Mouse (Mus musculus) liver, embryonic 11.5 days (tissue): Measurements from ENCODE around the gene Ubiad1. TPM values are rescaled to one million over a fixed set of nuclear protein-coding genes. Genes with fewer than 3 reads are reported as not detected.

Source experiments
- ATAC-seq: fragments of 200-750 bp; cut with Nextera tagmentation; replicated peaks from 2 replicates; pipeline ENCODE4 v1.8.0; 2017; ENCODE audit warnings: moderate number of reproducible peaks, mild to moderate bottlenecking, moderate TSS enrichment, moderate library complexity; ENCODE audit not compliant: low FRiP score
- DNase-seq: peaks from one replicate; pipeline ENCODE4 v3.0.0-alpha.2; 2017; ENCODE audit warnings: low spot score
- H3K27ac ChIP-seq: fragments of 300-500 bp; sonication (generic); 2 replicates; pipeline ENCODE4 v1.5.1; 2014; ENCODE audit warnings: mild to moderate bottlenecking, low read depth, low read length, control low read depth
- H3K27me3 ChIP-seq: fragments of 300-500 bp; sonication (generic); replicated peaks from 2 replicates; pipeline ENCODE4 v1.6.1; 2014; ENCODE audit warnings: low read length, mixed read lengths; ENCODE audit not compliant: control insufficient read depth, insufficient read depth
- H3K36me3 ChIP-seq: fragments of 300-500 bp; sonication (generic); 2 replicates; pipeline ENCODE4 v1.6.1; 2014; ENCODE audit warnings: mild to moderate bottlenecking, low read length, moderate library complexity, mixed read lengths; ENCODE audit not compliant: control insufficient read depth, insufficient read depth
- H3K4me1 ChIP-seq: fragments of 300-500 bp; sonication (generic); replicated peaks from 2 replicates; pipeline ENCODE4 v1.6.1; 2014; ENCODE audit warnings: low read length, mixed read lengths; ENCODE audit not compliant: control insufficient read depth, insufficient read depth
- H3K4me2 ChIP-seq: fragments of 300-500 bp; sonication (generic); 2 replicates; pipeline ENCODE4 v1.6.1; 2014; ENCODE audit warnings: mild to moderate bottlenecking, control low read depth, moderate library complexity
- H3K4me3 ChIP-seq: fragments of 300-500 bp; sonication (generic); 2 replicates; pipeline ENCODE4 v1.5.1; 2014; ENCODE audit warnings: low read depth, low read length, control low read depth
- H3K9ac ChIP-seq: fragments of 300-500 bp; sonication (generic); 2 replicates; pipeline ENCODE4 v1.6.1; 2014; ENCODE audit warnings: low read depth, low read length, control low read depth
- H3K9me3 ChIP-seq: fragments of 300-500 bp; sonication (generic); 2 replicates; pipeline ENCODE4 v1.6.1; 2016; ENCODE audit warnings: low read length, inconsistent platforms, mixed read lengths; ENCODE audit not compliant: control insufficient read depth
- WGBS: fragments of 180-500 bp; shearing (Covaris S2); extraction: QIAGEN DNeasy Blood & Tissue Kit; methylation state at CpG from one replicate; pipeline ENCODE4 v1.1.7; 2014; 5-methylcytosine and 5-hydroxymethylcytosine counted together
- polyA plus RNA-seq: library from polyadenylated mRNA; unstranded; fragments of >200 nt; fragmentation: Nextera tagmentation; extraction: Ambion mirVana; gene quantifications from 2 replicates; pipeline ENCODE4 v1.2.1, GENCODE M21; 2014

Gene Ubiad1
- polyA plus RNA-seq, 1 experiment from 2014 or later: 21.5 TPM

DNA sequence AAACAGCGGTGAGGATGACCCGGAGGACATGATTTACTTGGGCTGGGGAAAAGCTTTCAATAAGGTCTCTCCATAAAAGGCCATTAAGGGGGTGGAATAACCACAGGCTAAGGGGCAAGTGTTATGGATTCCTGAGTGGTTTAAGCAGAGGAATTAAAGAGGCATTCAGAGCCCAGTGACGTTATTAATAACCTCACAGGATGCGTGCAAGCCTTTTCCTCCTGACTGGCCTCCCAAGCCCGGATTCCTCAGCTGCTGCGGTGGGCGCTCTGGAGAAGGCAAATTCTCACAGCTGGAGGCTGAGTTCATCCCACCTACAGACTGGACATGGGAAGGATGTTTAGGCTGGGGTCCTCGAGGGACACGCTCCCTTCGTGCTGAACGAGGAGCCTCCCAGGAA, 39.8 kb downstream of the Ubiad1 start:
- no peak for DNase-seq
- Histone ChIP-seq H3K9ac (no peak overlapping the region), H3K4me1 (no peaks in the 10 kb centered on the region), H3K4me3 (no peak overlapping the region), H3K36me3 (no peaks in the 10 kb centered on the region), H3K27ac (no peak overlapping the region), H3K27me3 (peaks cover 58% of the 10 kb centered on the region), H3K9me3 (no peaks in the 10 kb centered on the region), H3K4me2 (no peak overlapping the region)
- no peak for ATAC-seq
- 20% methylated on average over 11 of the region's 11 CpGs for WGBS

DNA sequence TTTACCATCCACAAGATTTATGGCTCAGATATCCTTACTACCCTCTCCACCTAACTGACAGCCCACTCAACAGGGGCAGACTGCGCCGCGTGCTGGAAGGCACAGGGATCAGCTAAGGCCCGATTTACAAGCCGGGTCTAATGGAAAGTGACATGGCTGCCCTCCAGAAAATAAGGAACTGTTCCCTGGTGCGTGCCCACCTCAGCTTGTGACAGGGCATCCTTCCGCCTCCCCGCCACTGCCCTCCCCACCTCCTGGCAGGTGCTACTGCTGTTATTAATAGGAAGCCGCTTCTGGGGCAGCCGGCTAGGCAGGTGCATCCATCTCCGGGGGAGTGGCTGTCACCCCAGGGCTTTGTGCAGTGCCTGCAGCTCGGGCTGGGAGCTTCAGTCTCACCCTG, 41.2 kb downstream of the Ubiad1 start:
- no peaks in the 10 kb centered on the region for H3K36me3 ChIP-seq
- H3K4me2 ChIP-seq: no peak overlapping the region
- no peak overlapping the region for H3K9ac ChIP-seq
- H3K4me3 ChIP-seq: no peak overlapping the region
- H3K27me3 ChIP-seq: peaks cover 58% of the 10 kb centered on the region
- no peaks in the 10 kb centered on the region for H3K4me1 ChIP-seq
- no peaks in the 10 kb centered on the region for H3K9me3 ChIP-seq
- DNase-seq (no peak), ATAC-seq (no peak)
- 20% methylated on average over 12 of the region's 12 CpGs for WGBS
- H3K27ac ChIP-seq: no peak overlapping the region

DNA sequence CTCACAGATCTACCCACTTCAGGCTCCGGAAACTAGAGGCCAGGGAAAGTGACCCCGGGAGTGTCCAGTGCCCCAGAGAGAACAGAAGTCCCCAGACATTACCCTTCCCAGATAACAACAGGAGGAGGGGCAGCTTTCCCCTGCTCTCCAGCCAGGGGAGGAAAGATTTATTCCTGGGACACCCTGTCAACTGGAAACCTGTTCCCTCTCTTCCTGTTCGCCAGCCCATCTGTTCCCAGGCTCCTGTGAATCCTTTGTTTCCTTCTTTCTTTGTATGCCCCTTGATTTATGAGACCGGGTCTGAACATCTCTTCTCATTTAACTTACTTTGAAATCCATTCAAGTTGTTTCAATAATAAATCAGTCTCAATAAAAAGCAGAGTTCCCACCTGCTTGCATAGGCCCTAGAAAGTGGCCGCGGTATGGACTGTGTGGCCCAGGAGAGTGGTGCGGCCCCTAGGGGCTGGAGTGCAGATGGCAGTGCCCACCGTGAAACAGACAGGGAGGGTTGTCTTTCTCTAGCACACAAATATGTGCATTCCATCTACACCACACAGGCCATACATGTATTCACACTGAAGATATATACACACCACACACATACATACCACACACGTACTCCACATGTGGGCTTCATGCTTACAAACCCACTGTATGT, 45.0 kb downstream of the Ubiad1 start:
- H3K27me3 ChIP-seq: peaks cover 34% of the 10 kb centered on the region
- WGBS: 63% methylated on average over 9 of the region's 9 CpGs
- H3K9me3 ChIP-seq: no peaks in the 10 kb centered on the region
- DNase-seq (no peak), ATAC-seq (no peak)
- H3K27ac ChIP-seq: no peak overlapping the region
- H3K4me1 ChIP-seq: no peaks in the 10 kb centered on the region
- no peak overlapping the region for H3K4me2 ChIP-seq
- no peak overlapping the region for H3K4me3 ChIP-seq
- no peak overlapping the region for H3K9ac ChIP-seq
- no peaks in the 10 kb centered on the region for H3K36me3 ChIP-seq

GRCm38 (mm10) chr4:148397531-148398287, 46.9 kb downstream of the Ubiad1 start:
- DNase-seq (no peak), ATAC-seq (no peak)
- no peaks in the 10 kb centered on the region for H3K36me3 ChIP-seq
- no peak overlapping the region for H3K27ac ChIP-seq
- no peak overlapping the region for H3K9ac ChIP-seq
- WGBS: 76% methylated on average over 18 of the region's 18 CpGs
- peaks cover 16% of the 10 kb centered on the region for H3K27me3 ChIP-seq
- no peaks in the 10 kb centered on the region for H3K4me1 ChIP-seq
- H3K4me2 ChIP-seq: no peak overlapping the region
- H3K9me3 ChIP-seq: no peaks in the 10 kb centered on the region
- H3K4me3 ChIP-seq: no peak overlapping the region

DNA sequence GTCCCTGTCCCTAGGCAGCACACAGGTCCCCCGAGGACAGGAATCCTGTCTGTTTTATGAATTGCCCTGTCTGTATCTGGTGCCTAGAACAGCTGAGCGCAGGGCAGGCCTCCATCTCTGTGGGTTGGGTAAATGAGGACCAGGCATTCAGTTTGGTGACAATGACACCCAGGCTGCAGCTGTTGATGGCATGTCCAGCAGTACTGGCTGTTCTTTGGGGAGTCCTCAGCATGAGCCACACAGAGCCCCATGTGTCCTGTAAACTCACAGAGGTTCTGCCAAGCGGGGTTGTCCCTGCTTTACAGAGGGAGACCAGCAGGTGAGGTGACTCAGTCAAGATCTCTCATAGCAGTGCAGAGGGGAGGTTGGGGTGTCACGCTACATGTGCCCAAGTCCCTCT, 47.5 kb downstream of the Ubiad1 start:
- Histone ChIP-seq H3K27ac (no peak overlapping the region), H3K4me3 (no peak overlapping the region), H3K36me3 (no peaks in the 10 kb centered on the region), H3K27me3 (peaks cover 13% of the 10 kb centered on the region), H3K4me1 (no peaks in the 10 kb centered on the region), H3K9me3 (no peaks in the 10 kb centered on the region), H3K4me2 (no peak overlapping the region), H3K9ac (no peak overlapping the region)
- WGBS: 82% methylated on average over 4 of the region's 4 CpGs
- ATAC-seq (no peak), DNase-seq (no peak)

DNA sequence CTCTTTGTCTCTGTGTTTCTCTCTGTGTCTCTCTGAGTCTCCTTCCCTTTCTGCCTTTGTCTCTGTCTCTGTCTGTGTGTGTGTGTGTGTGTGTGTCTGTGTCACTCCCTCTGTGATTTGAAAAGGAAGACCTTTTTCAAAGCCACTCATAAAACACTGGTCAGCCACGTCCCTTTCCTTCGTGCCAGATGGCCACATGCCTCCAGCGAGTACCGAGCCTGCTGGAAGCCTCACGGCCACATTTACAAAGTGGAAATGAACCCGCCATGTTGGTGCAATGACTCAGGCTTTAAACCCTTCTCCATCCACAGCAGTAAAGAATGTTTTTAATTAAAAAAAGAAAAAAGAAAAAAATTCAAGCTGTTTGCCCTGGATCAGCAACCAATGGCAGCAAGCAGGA, 48.7 kb downstream of the Ubiad1 start:
- no peak overlapping the region for H3K4me3 ChIP-seq
- no peak overlapping the region for H3K4me2 ChIP-seq
- DNase-seq (no peak), ATAC-seq (no peak)
- no peaks in the 10 kb centered on the region for H3K4me1 ChIP-seq
- H3K27ac ChIP-seq: no peak overlapping the region
- no peaks in the 10 kb centered on the region for H3K9me3 ChIP-seq
- peaks cover 2% of the 10 kb centered on the region; the same call in 1 of the 2 replicates for H3K27me3 ChIP-seq
- WGBS: 77% methylated on average over 6 of the region's 6 CpGs
- H3K9ac ChIP-seq: no peak overlapping the region
- H3K36me3 ChIP-seq: no peaks in the 10 kb centered on the region

- H3K4me3 ChIP-seq: no peak overlapping the region
- no peak overlapping the region for H3K27ac ChIP-seq
- ATAC-seq: no peak
- no peaks in the 10 kb centered on the region for H3K36me3 ChIP-seq
- H3K4me2 ChIP-seq: no peak overlapping the region
- WGBS: 58% methylated on average over 7 of the region's 7 CpGs
- H3K4me1 ChIP-seq: no peaks in the 10 kb centered on the region
- DNase-seq: no peak
- peaks cover 2% of the 10 kb centered on the region; the same call in 1 of the 2 replicates for H3K27me3 ChIP-seq
- H3K9ac ChIP-seq: no peak overlapping the region
- no peaks in the 10 kb centered on the region for H3K9me3 ChIP-seq
Measured at GRCm38 (mm10) chr4:148395198-148395597, 49.4 kb downstream of the Ubiad1 start.

- Histone ChIP-seq H3K4me1 (no peaks in the 10 kb centered on the region), H3K27ac (no peak overlapping the region), H3K9ac (no peak overlapping the region), H3K4me2 (no peak overlapping the region), H3K27me3 (no peaks in the 10 kb centered on the region; the same call in 1 of the 2 replicates), H3K4me3 (no peak overlapping the region), H3K36me3 (no peaks in the 10 kb centered on the region), H3K9me3 (no peaks in the 10 kb centered on the region)
- WGBS: 66% methylated on average over 21 of the region's 21 CpGs
- no peak for ATAC-seq
- no peak for DNase-seq
Measured at GRCm38 (mm10) chr4:148391714-148392310, 52.8 kb downstream of the Ubiad1 start.
